8 mouse cellular contexts compared by ENCODE assay signal in genomic region chr12:54862606-54863535, GRCm38 (mm10). TPM values are rescaled to one million over a fixed set of nuclear protein-coding genes. Genes with fewer than 3 reads are reported as not detected.
DNase-seq lines count a peak whose midpoint lies in the region; ATAC-seq lines count a peak whose summit lies in the region.

Gene Cfl2 (minus strand): TSS chr12:54862877.

- H3K4me3 ChIP-seq in intestine, embryonic 14.5 days (ENCODE audit: low read depth, low read length), result peak within 1 kb of the TSS; percentile 98

- H3K27ac ChIP-seq in intestine, embryonic 14.5 days (ENCODE audit: low read depth), result peak within 1 kb of the TSS; percentile 99

- DNase-seq in adrenal gland, adult 18-20 months (ENCODE audit: low spot score in 2 of 2), result peak; percentile 79 to 83
- peak; percentile 88 for DNase-seq in embryo, embryonic 10.5 days (ENCODE audit: low spot score)
- DNase-seq in gastrocnemius, postnatal 25 days, result peak; percentile 86
- DNase-seq in intestine, embryonic 14.5 days (ENCODE audit: low spot score), result peak; percentile 93
- DNase-seq in left cerebral cortex, postnatal 10 days (ENCODE audit: extremely low spot score in 1 of 2, low spot score in 2 of 2), result peak; percentile 83 to 94
- peak; percentile 93 to 94 for DNase-seq in right cerebral cortex, postnatal 10 days (ENCODE audit: low spot score in 2 of 2)
- peak; percentile 81 for DNase-seq in urinary bladder, postnatal 14 days (ENCODE audit: low spot score)

- peak within 1 kb of the TSS; percentile 77 for H3K4me2 ChIP-seq in intestine, embryonic 14.5 days (ENCODE audit: low read length)

- H3K4me1 ChIP-seq in intestine, embryonic 14.5 days (replicated peaks; ENCODE audit: control insufficient read depth, insufficient read depth, low read length), result peaks cover 19% of the 10 kb centered on the region

- intact Hi-C loops in left cerebral cortex, postnatal 10 days (cut with DNase I), result no loop called here

- peak; percentile 91 for ATAC-seq in intestine, embryonic 14.5 days (replicated peaks; ENCODE audit: low FRiP score, low TSS enrichment, low read depth)
- peak; percentile 82 for ATAC-seq in megakaryocyte progenitor cell, adult 5-6 weeks (replicated peaks; ENCODE audit: poor library complexity)

- WGBS in intestine, embryonic 14.5 days, result under 1% methylated on average over 50 of the region's 82 CpGs

- H3K9ac ChIP-seq in intestine, embryonic 14.5 days (ENCODE audit: low read length), result peak within 1 kb of the TSS; percentile 99

- no peaks in the 10 kb centered on the region for H3K27me3 ChIP-seq in intestine, embryonic 14.5 days (replicated peaks; ENCODE audit: control insufficient read depth, insufficient read depth, low read length)

- peaks cover 24% of the 10 kb centered on the region for H3K36me3 ChIP-seq in intestine, embryonic 14.5 days (ENCODE audit: control insufficient read depth, insufficient read depth, low read length)

- no peaks in the 10 kb centered on the region for H3K9me3 ChIP-seq in intestine, embryonic 14.5 days (ENCODE audit: control insufficient read depth, low read length)

RNA-seq across cellular contexts. Expression of gene Cfl2, which starts in this region (rescaled TPM):
- total RNA-seq in adrenal gland, adult 18-20 months (2021), result 100 to 1,000 TPM; 121 to 137 TPM
- 100 to 1,000 TPM; 511 to 548 TPM for total RNA-seq in gastrocnemius, postnatal 25 days (2021)
- 205 and 231 TPM in 2 replicates for polyA plus RNA-seq in intestine, embryonic 14.5 days (2014; fragmentation: Nextera tagmentation; extraction: Ambion mirVana)
- 100 to 1,000 TPM; 191 to 195 TPM for total RNA-seq in left cerebral cortex, postnatal 10 days (2021)
- total RNA-seq in megakaryocyte progenitor cell, adult 5-6 weeks (2015), result 23.1 and 27.3 TPM in 2 replicates
- 20.0 and 20.4 TPM in 2 replicates for total RNA-seq in megakaryocyte progenitor cell, adult 5-6 weeks (2017)

Comparison
In these comparisons a context has a peak if more than half of its experiments do, and no peak if none do; other contexts are left out.
1. Peak in every context shown above with its lines: DNase-seq, ATAC-seq, H3K4me3 ChIP-seq and H3K27ac ChIP-seq.
2. RNA of gene Cfl2 (total RNA-seq): 511 to 548 TPM in gastrocnemius, postnatal 25 days, 191 to 195 TPM in left cerebral cortex, postnatal 10 days and 121 to 137 TPM in adrenal gland, adult 18-20 months; 20.0 to 27.3 TPM in megakaryocyte progenitor cell, adult 5-6 weeks; every median in the first group is over 4 times any median in the second.